Mouse (Mus musculus) heart, embryonic 16.5 days (tissue): ENCODE data around the gene Ptpn18. TPM values are rescaled to one million over a fixed set of nuclear protein-coding genes. Genes with fewer than 3 reads are reported as not detected.
"Not testable (repeated sequence)": the region's sequence is repeated elsewhere in the genome, so short reads cannot be mapped to it uniquely, and the experiment has no call there.

ENCODE experiments used
- ATAC-seq: fragments of 200-750 bp; cut with Nextera tagmentation; replicated peaks from 2 replicates; pipeline ENCODE4 v1.8.0; 2017; ENCODE audit warnings: moderate number of reproducible peaks; ENCODE audit not compliant: insufficient read depth, low FRiP score; ENCODE audit errors: extremely low read depth
- H3K27ac ChIP-seq: fragments of 300-500 bp; sonication (generic); 2 replicates; pipeline ENCODE4 v1.5.1; 2014; ENCODE audit warnings: mild to moderate bottlenecking, low read length, control low read depth, moderate library complexity
- H3K27me3 ChIP-seq: fragments of 300-500 bp; sonication (generic); 2 replicates; pipeline ENCODE4 v1.6.1; 2014; ENCODE audit warnings: low read length, mixed read lengths; ENCODE audit not compliant: control insufficient read depth, insufficient read depth
- H3K36me3 ChIP-seq: fragments of 300-500 bp; sonication (generic); 2 replicates; pipeline ENCODE4 v1.6.1; 2014; ENCODE audit not compliant: control insufficient read depth, insufficient read depth
- H3K4me1 ChIP-seq: fragments of 300-500 bp; sonication (generic); 2 replicates; pipeline ENCODE4 v1.6.1; 2014; ENCODE audit warnings: low read length, mixed read lengths; ENCODE audit not compliant: control insufficient read depth, insufficient read depth
- H3K4me2 ChIP-seq: fragments of 300-500 bp; sonication (generic); 2 replicates; pipeline ENCODE4 v1.6.1; 2014; ENCODE audit warnings: low read depth, mild to moderate bottlenecking, control low read depth, low read length
- H3K4me3 ChIP-seq: fragments of 300-500 bp; sonication (generic); 2 replicates; pipeline ENCODE4 v1.5.1; 2014; ENCODE audit warnings: mild to moderate bottlenecking, control low read depth, low read length
- H3K9ac ChIP-seq: fragments of 300-500 bp; sonication (generic); 2 replicates; pipeline ENCODE4 v1.6.1; 2014; ENCODE audit warnings: low read length, control low read depth
- H3K9me3 ChIP-seq: fragments of 300-500 bp; sonication (generic); replicated peaks from 2 replicates; pipeline ENCODE4 v1.6.1; 2016; ENCODE audit warnings: low read length; ENCODE audit not compliant: control insufficient read depth
- WGBS: fragments of 180-500 bp; shearing (Covaris S2); extraction: QIAGEN DNeasy Blood & Tissue Kit; methylation state at CpG from one replicate; pipeline ENCODE4 v1.1.7; 2014; 5-methylcytosine and 5-hydroxymethylcytosine counted together
- polyA plus RNA-seq: library from polyadenylated mRNA; unstranded; fragments of >200 nt; fragmentation: Nextera tagmentation; extraction: Ambion mirVana; gene quantifications from 2 replicates; pipeline ENCODE4 v1.2.1, GENCODE M21; 2015

Ptpn18 gene
- polyA plus RNA-seq, 1 experiment from 2014 or later: 25.8 TPM

- ATAC-seq: no peak
- WGBS: 55% methylated on average over 3 of the region's 3 CpGs
- H3K27me3 ChIP-seq: no peaks in the 10 kb centered on the region
Observed at GRCm38 (mm10) chr1:34502991-34503390, 43.4 kb downstream of the Ptpn18 start.

GRCm38 (mm10) chr1:34505307-34505706, 45.7 kb downstream of the Ptpn18 start:
- WGBS: 62% methylated on average over 7 of the region's 7 CpGs
- no peaks in the 10 kb centered on the region for H3K27me3 ChIP-seq
- H3K4me1 ChIP-seq: no peaks in the 10 kb centered on the region
- no peak for ATAC-seq
- H3K36me3 ChIP-seq: no peaks in the 10 kb centered on the region
- H3K27ac ChIP-seq: no peak overlapping the region
- H3K4me2 ChIP-seq: no peak overlapping the region
- H3K4me3 ChIP-seq: no peak overlapping the region
- no peak overlapping the region for H3K9ac ChIP-seq
- no peaks in the 10 kb centered on the region for H3K9me3 ChIP-seq

More at GRCm38 (mm10) chr1:34502991-34503390, 43.4 kb downstream of the Ptpn18 start:
- Histone ChIP-seq H3K4me2 (no peak overlapping the region), H3K4me3 (no peak overlapping the region), H3K9ac (no peak overlapping the region), H3K4me1 (no peaks in the 10 kb centered on the region), H3K36me3 (no peaks in the 10 kb centered on the region), H3K27ac (no peak overlapping the region), H3K9me3 (no peaks in the 10 kb centered on the region)

GRCm38 (mm10) chr1:34505970-34506551, 46.5 kb downstream of the Ptpn18 start:
- H3K4me3 ChIP-seq: no peak overlapping the region
- H3K27me3 ChIP-seq: no peaks in the 10 kb centered on the region
- no peaks in the 10 kb centered on the region for H3K4me1 ChIP-seq
- H3K9ac ChIP-seq: no peak overlapping the region
- H3K4me2 ChIP-seq: no peak overlapping the region
- H3K36me3 ChIP-seq: no peaks in the 10 kb centered on the region
- no peak for ATAC-seq
- no peaks in the 10 kb centered on the region for H3K9me3 ChIP-seq
- no peak overlapping the region for H3K27ac ChIP-seq
- WGBS: 67% methylated on average over 4 of the region's 4 CpGs

- H3K4me2 ChIP-seq: no peak overlapping the region
- WGBS: 82% methylated on average over 3 of the region's 3 CpGs
- no peak overlapping the region for H3K27ac ChIP-seq
- no peak overlapping the region for H3K4me3 ChIP-seq
- H3K4me1 ChIP-seq: no peaks in the 10 kb centered on the region
- H3K36me3 ChIP-seq: no peaks in the 10 kb centered on the region
- H3K27me3 ChIP-seq: no peaks in the 10 kb centered on the region
- no peaks in the 10 kb centered on the region for H3K9me3 ChIP-seq
- H3K9ac ChIP-seq: no peak overlapping the region
- no peak for ATAC-seq
Observed at GRCm38 (mm10) chr1:34507986-34508385, 48.4 kb downstream of the Ptpn18 start.

DNA sequence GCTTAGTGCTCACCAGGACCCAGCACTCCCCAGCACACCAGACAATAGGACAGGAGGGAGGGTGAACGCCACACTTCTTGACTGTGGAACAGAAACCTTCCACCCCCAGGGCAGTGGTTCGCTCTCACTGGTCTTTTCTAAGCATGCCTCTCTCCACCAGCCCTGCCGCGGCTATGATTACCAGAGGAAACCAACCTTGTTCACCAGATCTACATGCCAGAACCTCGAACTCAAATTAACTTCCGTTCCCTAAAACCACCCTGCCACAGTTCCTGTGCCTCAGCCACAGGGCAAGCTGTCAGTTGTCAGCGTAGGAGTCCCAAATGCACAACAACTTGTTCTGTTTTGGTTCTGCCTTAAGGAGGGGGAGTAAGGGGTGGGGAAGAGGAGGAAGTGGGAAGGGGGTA, 51.0 kb downstream of the Ptpn18 start:
- Histone ChIP-seq H3K4me3 (no peak overlapping the region; the same call in 1 of the 2 replicates), H3K9ac (no peak overlapping the region)
- 5% methylated on average over 7 of the region's 7 CpGs for WGBS

DNA sequence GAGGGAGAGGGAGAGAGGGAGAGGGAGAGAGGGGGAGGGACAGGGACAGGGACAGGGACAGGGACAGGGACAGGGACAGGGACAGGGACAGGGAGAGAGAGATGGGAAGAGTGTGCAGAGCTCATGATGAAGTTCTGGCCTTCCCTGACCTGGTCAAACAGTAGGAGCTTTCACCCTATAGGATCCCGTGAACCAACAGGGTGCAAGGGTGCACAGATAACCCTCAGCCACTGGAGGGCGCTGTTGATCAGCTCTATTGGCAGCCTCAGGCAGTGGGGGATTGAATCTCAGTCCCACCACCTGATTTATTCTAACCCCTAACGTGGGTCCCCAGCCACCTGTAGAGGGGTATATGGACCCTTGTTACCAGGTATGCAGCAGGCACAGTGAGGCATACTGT, 51.5 kb downstream of the Ptpn18 start:
- Histone ChIP-seq H3K27me3 (no peaks in the 10 kb centered on the region), H3K27ac (no peak overlapping the region), H3K4me1 (no peaks in the 10 kb centered on the region), H3K9me3 (no peaks in the 10 kb centered on the region), H3K36me3 (no peaks in the 10 kb centered on the region), H3K4me3 (no peak overlapping the region), H3K4me2 (no peak overlapping the region), H3K9ac (no peak overlapping the region)
- ATAC-seq: peak; percentile 58
- WGBS: 8% methylated on average over 3 of the region's 3 CpGs

More for the DNA sequence above, 51.0 kb downstream of the Ptpn18 start:
- ATAC-seq: no peak
- H3K4me2 ChIP-seq: peak overlapping the region; percentile 49
- no peaks in the 10 kb centered on the region for H3K9me3 ChIP-seq
- H3K27me3 ChIP-seq: no peaks in the 10 kb centered on the region
- no peaks in the 10 kb centered on the region for H3K36me3 ChIP-seq
- no peak overlapping the region for H3K27ac ChIP-seq
- H3K4me1 ChIP-seq: no peaks in the 10 kb centered on the region

GRCm38 (mm10) chr1:34513068-34513467, 53.5 kb downstream of the Ptpn18 start:
- H3K4me2 ChIP-seq: no peak overlapping the region
- H3K27me3 ChIP-seq: no peaks in the 10 kb centered on the region
- H3K4me3 ChIP-seq: no peak overlapping the region
- 79% methylated on average over 4 of the region's 4 CpGs for WGBS
- no peak overlapping the region for H3K27ac ChIP-seq
- H3K36me3 ChIP-seq: no peaks in the 10 kb centered on the region
- no peak overlapping the region for H3K9ac ChIP-seq
- no peaks in the 10 kb centered on the region for H3K4me1 ChIP-seq
- H3K9me3 ChIP-seq: peaks cover 2% of the 10 kb centered on the region; the same call in 1 of the 2 replicates
- no peak for ATAC-seq

DNA sequence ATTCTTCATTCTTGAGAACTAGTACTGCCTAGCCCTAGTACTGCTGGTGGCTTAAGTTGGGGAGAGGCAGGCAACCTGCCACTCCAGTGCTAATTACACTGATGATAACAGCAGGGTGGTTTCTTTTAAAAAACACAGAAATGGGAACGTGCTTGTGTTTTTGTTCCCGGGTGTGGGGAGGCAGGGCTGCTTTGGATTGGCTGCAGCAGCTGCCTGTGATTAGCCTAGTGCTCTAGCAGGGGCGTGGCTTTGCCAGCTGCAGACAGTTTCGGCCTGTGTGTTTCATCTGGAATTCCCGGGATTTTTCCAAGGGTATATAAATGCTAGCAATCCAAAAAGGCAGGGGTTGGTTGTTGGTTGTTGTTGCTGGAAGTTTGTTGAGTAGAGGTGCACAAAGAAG, 57.0 kb downstream of the Ptpn18 start:
- WGBS: 17% methylated on average over 5 of the region's 5 CpGs
- ATAC-seq: no peak
- no peaks in the 10 kb centered on the region for H3K27me3 ChIP-seq

GRCm38 (mm10) chr1:34517297-34517696, 57.7 kb downstream of the Ptpn18 start:
- not testable (repeated sequence) for H3K27me3 ChIP-seq, H3K4me2 ChIP-seq, H3K36me3 ChIP-seq, H3K4me3 ChIP-seq, ATAC-seq, H3K27ac ChIP-seq, H3K9ac ChIP-seq, H3K9me3 ChIP-seq, H3K4me1 ChIP-seq
- 35% methylated on average over 6 of the region's 6 CpGs for WGBS

More for the DNA sequence above, 57.0 kb downstream of the Ptpn18 start:
- Histone ChIP-seq H3K4me1 (no peaks in the 10 kb centered on the region; the same call in 1 of the 2 replicates), H3K4me2 (no peak overlapping the region), H3K27ac (no peak overlapping the region), H3K9ac (no peak overlapping the region), H3K9me3 (peaks cover 2% of the 10 kb centered on the region; the same call in 1 of the 2 replicates), H3K4me3 (no peak overlapping the region), H3K36me3 (no peaks in the 10 kb centered on the region)
